Mouse (Mus musculus) MN1 (cell line): ENCODE data around the gene Amn.

Source experiments
- DNase-seq: peaks from one replicate; pipeline ENCODE4 v3.0.0-alpha.2; 2016; ENCODE audit warnings: low spot score

Amn gene

DNA sequence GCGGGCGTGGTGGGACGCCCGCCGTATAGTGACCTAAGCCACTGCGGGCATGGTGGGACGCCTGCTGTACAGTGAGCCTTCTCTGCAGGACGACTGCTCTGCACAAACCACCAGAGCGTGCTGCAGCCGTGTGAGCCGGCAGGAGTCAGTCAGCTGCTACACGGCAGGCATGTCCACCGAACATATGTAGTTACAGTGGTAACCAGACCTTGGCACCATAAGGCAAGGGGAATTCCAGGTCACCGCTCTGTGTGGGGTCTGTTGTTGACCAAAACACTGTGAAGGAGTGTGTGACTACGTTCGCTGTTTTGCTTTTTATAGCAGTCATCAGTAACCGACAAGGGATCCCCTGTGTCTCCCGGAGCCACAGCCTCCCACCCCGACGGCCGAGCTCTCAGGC, 53.6 kb downstream of the Amn start:
- DNase-seq = no peak

DNA sequence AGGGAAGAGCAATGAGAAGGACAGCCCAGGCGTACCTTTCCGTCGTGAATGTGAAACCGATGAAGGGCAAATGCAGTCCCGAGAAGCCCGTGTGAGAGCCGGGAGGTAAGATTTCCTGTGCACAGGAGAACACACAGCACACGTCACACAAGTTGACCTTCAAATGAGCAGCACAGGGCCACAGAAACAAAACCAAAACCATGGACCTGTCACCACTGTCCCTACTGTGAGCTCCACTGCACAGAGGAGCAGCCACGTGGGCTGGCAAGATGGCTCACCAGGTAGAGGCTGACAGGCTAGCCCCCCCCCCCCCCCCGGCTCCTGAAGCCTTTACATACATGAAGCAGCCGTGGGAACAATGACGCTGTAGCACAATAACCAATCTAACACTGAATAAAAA, 54.1 kb downstream of the Amn start:
- no peak for DNase-seq

GRCm38 (mm10) chr12:111325744-111326424, 55.0 kb downstream of the Amn start:
- no peak for DNase-seq
